Mouse (Mus musculus): ENCODE data around the gene Tspan15. TPM values are rescaled to one million over a fixed set of nuclear protein-coding genes. Genes with fewer than 3 reads are reported as not detected.
A peak's percentile ranks its signal among the peaks of the same experiment; 100 is the strongest.

Tspan15 gene
- total RNA-seq, 2 experiments from 2014 or later, result 8.3 to 8.6 TPM

DNA sequence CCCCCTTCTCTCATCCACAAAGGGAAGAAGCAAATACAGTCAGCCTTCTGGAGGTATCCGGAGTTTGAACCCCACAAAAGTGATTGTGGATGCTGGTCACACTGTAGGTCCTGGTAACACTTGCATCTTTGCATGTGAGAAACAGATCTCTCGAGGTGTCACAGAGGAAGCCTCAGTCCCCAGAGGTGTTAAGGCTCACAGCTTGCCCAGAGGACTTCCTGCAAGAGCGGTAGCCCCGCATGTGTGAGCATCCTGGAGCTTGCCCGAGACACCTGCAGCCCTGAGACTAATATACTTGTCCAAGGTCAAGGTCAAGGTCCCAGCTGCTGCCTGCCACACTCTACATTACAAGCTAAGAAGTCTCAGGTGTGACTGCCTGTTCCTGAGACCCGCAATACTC, 36.1 kb downstream of the Tspan15 start:
- DNase-seq (ENCODE audit: low spot score), result no peak
- intact Hi-C loops (cut with DNase I), result loop anchor here (2.0 kb wide), 1 partner anchor 14 kb away; no protein-coding TSS in a partner anchor

GRCm38 (mm10) chr10:62194461-62194860, 36.6 kb downstream of the Tspan15 start:
- intact Hi-C loops (cut with DNase I), result loop anchor here (2.0 kb wide), 1 partner anchor 14 kb away; no protein-coding TSS in a partner anchor

GRCm38 (mm10) chr10:62194043-62194442, 37.0 kb downstream of the Tspan15 start:
- no peak for DNase-seq (ENCODE audit: low spot score)
- intact Hi-C loops (cut with DNase I), result loop anchor here (2.0 kb wide), 1 partner anchor 15 kb away; no protein-coding TSS in a partner anchor

More at GRCm38 (mm10) chr10:62194461-62194860, 36.6 kb downstream of the Tspan15 start:
- no peak for DNase-seq (ENCODE audit: low spot score)

DNA sequence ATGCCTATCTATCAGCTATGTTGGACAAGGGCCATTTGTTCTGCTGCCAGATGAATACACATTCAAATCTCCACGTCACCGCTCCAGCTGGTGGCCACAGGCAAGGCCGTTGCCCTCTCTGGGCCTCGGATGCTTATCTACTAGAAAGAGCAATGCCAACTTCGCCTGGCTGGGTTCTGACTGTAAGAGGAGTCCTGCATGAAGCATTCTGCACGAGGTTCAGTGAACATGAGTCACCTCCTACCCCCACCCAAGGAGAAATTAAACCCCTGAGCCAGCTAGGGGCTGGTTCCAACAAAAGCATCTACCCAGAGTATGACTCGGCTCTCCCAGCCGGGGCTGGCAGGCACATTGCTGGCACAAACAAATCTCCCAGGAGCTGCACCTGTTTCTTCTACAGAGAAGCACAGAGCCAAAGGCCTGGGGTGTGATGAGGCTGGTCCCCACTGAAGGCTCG, 38.3 kb downstream of the Tspan15 start:
- peak; percentile 42 for DNase-seq (ENCODE audit: low spot score)
- intact Hi-C loops (cut with DNase I), result no loop called here

DNA sequence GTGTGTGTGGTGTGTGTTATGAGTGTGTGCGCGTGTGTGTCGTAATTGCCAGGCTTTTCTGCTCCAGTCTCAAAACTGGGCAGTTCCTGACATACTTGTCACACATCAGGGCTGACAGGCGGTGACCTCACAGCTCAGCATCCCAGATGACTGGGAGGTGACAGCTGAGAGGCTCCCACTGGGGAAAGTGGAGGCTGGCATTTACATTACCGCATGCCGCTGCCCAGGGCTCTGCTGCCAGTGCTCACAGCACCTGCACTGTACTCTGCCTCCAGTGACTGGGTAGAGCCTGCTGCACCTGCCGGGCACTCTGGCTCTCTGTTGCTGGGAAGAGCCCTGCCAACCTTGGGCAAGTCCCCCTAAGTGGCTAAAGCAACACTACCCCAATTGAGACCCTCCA, 40.2 kb downstream of the Tspan15 start:
- intact Hi-C loops (cut with DNase I), result no loop called here

DNA sequence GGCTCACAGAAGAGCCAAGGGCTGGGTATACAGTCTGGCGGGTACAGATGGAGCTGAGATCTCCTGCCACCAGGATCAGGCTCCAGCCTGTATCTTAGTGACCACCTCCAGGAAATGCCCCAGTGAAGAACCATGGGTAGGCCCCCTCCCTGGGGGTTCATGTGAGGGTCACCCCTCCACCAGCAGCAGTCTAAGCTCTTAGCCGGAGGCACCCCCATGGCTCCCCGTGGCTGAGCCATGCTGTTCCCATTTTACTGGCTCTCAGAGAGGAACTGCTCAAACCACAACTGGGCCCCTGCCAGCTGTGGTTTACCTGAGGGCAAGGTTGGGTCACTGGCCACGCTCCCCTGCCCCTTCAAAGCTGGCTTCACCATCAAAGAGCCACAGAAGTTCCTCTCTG, 41.1 kb downstream of the Tspan15 start:
- intact Hi-C loops (cut with DNase I), result no loop called here
- DNase-seq (ENCODE audit: low spot score), result no peak

More for the DNA sequence above, 40.2 kb downstream of the Tspan15 start:
- no peak for DNase-seq (ENCODE audit: low spot score)

DNA sequence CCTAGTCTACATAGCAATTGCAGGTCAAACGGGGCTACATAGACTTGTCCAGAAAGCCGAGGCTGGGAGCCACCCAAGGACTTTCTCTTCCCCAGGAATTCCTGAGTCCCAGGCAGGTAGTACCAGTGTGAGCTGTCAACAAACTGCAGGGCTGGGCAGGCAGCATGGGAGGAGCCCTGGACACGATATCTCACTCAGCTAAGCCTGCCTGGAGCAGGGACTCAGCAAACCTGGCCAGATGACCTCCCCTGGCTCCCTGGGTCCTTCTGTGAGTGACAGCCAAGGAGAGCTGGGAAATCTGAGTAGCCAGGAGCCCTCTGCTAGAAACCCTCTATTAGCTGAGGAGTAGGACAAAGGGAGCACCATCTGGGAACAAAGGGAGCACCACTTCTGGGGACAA, 41.7 kb downstream of the Tspan15 start:
- DNase-seq (ENCODE audit: low spot score), result no peak
- intact Hi-C loops (cut with DNase I), result no loop called here

- intact Hi-C loops (cut with DNase I), result loop anchor here (1.0 kb wide), 1 partner anchor 56 kb away; no protein-coding TSS in a partner anchor
- DNase-seq (ENCODE audit: low spot score), result peak; percentile 25
These were observed 44.2 kb downstream of the Tspan15 start for GRCm38 (mm10) chr10:62186882-62187281.

DNA sequence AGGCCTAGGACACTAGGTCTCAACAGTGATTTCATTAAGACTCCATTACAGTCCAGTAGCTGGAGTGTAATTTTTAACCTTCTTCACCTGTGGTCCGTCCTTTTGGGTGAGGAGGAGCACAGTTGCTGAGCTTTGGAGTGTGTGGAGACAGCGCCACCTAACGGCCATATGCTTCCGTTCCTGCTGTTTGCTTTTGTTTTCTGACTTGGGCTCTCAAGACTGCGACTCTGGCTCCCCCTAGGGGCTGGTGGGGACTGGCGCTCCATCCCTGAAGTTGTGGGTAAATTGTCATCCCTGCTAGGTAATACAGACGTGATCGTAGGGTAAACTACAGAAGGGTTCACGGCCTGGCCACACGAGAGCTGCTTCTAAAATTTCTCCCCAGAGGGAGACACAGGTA, 48.0 kb downstream of the Tspan15 start:
- peak; percentile 70 for DNase-seq (ENCODE audit: low spot score)
- intact Hi-C loops (cut with DNase I), result loop anchor here (1.0 to 5.0 kb wide), 2 partner anchors 78 to 201 kb away; no protein-coding TSS in a partner anchor

DNA sequence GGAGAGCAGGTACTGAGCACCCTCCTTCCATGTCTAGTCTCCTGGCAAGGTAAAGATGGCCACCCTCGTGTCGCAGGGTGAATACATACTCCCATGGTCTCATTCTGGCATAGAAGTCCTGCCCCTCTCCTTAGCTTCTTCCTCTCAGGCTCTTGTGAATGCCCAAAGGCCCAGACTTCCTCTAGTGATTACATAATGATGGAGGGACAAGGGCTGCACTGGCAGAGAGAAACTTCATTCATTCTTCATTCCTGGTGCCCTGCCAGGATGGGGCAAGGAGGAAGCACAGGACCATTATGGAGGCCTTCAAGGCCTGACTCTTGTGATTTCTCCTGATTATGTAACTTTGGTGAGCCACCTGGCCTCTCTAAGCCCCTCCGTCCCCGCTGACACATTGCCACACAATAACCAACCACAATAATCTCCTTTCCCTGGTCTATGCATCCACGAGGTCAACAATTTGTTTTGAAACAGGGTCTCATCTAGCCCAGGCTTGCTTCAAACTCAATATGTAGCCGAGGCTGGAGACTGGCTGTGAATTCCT, 48.5 kb downstream of the Tspan15 start:
- intact Hi-C loops (cut with DNase I), result loop anchor here (1.0 to 5.0 kb wide), 2 partner anchors 77 to 200 kb away; no protein-coding TSS in a partner anchor
- DNase-seq (ENCODE audit: low spot score), result no peak

- intact Hi-C loops (cut with DNase I), result loop anchor here (5.0 kb wide), 1 partner anchor 199 kb away; no protein-coding TSS in a partner anchor
- DNase-seq (ENCODE audit: low spot score), result no peak
These were observed 49.4 kb downstream of the Tspan15 start for GRCm38 (mm10) chr10:62181701-62182100.

- DNase-seq (ENCODE audit: low spot score), result no peak
- intact Hi-C loops (cut with DNase I), result loop anchor here (5.0 to 10.0 kb wide), 2 partner anchors 198 to 345 kb away; no protein-coding TSS in a partner anchor
These were observed 51.1 kb downstream of the Tspan15 start for GRCm38 (mm10) chr10:62179944-62180343.

DNA sequence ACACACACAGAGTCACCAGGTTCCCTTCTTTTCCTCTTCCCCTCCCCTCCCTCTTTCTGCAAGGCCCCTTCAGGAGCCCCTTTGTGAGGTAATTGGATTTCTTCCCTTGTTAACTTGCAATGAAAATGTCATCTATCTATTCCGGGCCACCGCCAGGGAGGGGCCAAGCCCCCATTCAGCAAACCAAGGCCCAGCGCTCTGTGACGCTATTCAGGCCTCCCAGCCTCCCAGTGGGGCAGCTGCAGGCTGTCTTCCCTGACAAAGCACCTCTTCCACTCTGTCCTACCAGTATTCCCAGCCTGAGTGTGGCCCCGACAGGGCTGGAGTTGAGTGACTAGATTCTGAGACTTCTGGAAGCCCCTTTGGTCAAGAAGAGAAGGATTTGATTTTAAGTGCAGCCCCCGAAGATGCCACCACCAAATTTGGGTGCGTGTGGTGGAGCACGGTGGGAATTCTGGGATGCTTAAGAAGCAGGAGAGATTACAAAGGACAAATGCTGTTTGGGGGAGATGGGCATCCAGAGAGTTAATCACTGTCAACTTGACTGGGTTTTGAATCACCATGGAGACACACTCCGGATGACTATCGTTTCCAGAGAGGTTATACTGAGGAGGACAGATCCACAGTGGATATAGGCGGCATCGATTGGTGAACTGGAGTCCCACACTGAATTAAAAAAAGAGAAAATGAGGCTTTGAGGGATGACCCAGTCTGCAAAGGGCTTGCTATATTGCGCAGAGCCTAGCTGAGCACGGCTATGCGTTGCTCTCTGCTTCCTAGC, 56.3 kb downstream of the Tspan15 start:
- DNase-seq (ENCODE audit: low spot score), result no peak
- intact Hi-C loops (cut with DNase I), result loop anchor here (10.0 kb wide), 1 partner anchor 340 kb away; no protein-coding TSS in a partner anchor

- intact Hi-C loops (cut with DNase I), result loop anchor here (10.0 kb wide), 1 partner anchor 339 kb away; no protein-coding TSS in a partner anchor
- no peak for DNase-seq (ENCODE audit: low spot score)
These were observed 57.1 kb downstream of the Tspan15 start for GRCm38 (mm10) chr10:62173941-62174448.

GRCm38 (mm10) chr10:62172841-62173553, 58.1 kb downstream of the Tspan15 start:
- intact Hi-C loops (cut with DNase I), result loop anchor here (10.0 kb wide), 1 partner anchor 338 kb away; no protein-coding TSS in a partner anchor
- DNase-seq (ENCODE audit: low spot score), result no peak

GRCm38 (mm10) chr10:62162410-62162809, 68.6 kb downstream of the Tspan15 start:
- DNase-seq (ENCODE audit: low spot score), result no peak

DNA sequence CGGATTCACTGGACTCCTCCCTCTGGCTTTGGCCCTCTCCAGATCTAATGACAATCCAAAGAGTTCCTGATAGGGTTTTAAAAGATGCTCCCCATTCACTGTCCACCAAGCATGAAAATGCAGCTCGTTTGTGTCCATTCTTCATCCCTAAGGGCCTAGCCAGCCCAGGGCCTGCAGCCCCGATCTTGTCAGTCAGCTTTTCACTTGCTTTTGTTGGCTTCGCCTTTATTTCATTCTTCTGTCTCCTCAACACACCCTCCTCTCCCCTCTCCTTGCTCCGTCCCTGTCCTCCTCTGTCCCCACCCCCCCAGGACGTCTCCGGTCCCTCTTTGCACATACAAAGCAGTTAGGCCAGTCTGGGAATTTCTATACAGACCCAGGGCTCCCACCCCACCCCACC, 81.1 kb downstream of the Tspan15 start:
- intact Hi-C loops (cut with DNase I), result no loop called here

More at GRCm38 (mm10) chr10:62162410-62162809, 68.6 kb downstream of the Tspan15 start:
- intact Hi-C loops (cut with DNase I), result no loop called here

GRCm38 (mm10) chr10:62147466-62148248, 83.4 kb downstream of the Tspan15 start:
- no peak for DNase-seq (ENCODE audit: low spot score)
- intact Hi-C loops (cut with DNase I), result no loop called here

More for the DNA sequence above, 81.1 kb downstream of the Tspan15 start:
- no peak for DNase-seq (ENCODE audit: low spot score)

- intact Hi-C loops (cut with DNase I), result no loop called here
- DNase-seq (ENCODE audit: low spot score), result no peak
These were observed 85.1 kb downstream of the Tspan15 start for GRCm38 (mm10) chr10:62145957-62146356.
